Mouse (Mus musculus): ENCODE measurements at regions not wholly inside any gene's neighbourhood (a gene's known extent, or its start where the extent isn't known, plus 50 kb on each side); places are given as distances from the start of the nearest gene placed in this dataset.

DNA sequence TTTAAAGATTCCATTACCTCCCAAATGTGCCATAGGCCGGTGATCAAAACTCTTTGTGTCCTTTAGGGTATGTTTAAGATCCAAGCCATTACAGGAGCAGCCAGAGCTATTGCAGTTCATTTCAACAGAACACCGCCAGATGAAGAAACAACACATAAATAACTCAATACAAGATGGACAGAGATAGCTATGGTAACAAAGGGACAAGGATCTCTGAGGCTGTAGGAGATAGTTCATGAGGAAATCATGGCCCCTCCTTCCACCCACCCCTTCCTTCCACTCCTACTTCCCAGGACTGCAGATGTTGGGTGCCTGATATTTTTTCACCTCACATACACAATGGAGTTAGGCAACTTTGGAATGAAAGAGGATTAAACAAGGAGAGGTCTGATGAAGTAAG is 92.1 kb upstream of the Ofcc1 start:
- Histone ChIP-seq H3K9me3 (replicated peaks) (no peaks in the 10 kb centered on the region), H3K4me1 (peaks cover 4% of the 10 kb centered on the region; the same call in 1 of the 2 replicates), H3K36me3 (no peaks in the 10 kb centered on the region), H3K4me3 (no peak overlapping the region), H3K27me3 (ENCODE audit: low read depth, poor library complexity, severe bottlenecking) (no peaks in the 10 kb centered on the region), H3K27ac (replicated peaks) (no peak overlapping the region)
- DNase-seq (ENCODE audit: low spot score), result no peak
- WGBS, result 91% methylated on average over 2 of the region's 2 CpGs

DNA sequence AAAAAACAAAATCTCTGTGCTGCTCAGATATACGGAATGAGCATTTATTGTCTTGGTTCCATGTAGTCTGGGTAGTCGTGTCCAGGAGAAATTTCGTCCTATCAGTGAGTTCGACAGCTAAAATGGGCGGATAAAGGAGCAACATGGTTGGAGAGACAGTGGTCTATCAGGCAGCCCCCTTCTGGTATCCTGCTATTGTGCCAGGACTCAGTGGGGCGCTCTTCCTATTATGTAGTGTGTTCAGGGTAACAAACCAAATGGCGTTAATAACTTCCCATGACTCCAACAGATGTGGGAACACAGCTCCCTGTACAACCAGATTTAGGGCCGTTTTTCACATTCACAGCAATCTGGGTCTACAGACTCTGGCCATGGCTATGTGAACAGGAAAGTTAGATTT is 68.6 kb upstream of the Ofcc1 start:
- no peak for DNase-seq (ENCODE audit: low spot score)
- WGBS, result 89% methylated on average over 8 of the region's 8 CpGs
- Histone ChIP-seq H3K27me3 (ENCODE audit: low read depth, poor library complexity, severe bottlenecking) (no peaks in the 10 kb centered on the region), H3K4me3 (no peak overlapping the region), H3K27ac (replicated peaks) (no peak overlapping the region), H3K36me3 (no peaks in the 10 kb centered on the region), H3K9me3 (replicated peaks) (no peaks in the 10 kb centered on the region), H3K4me1 (peaks cover 6% of the 10 kb centered on the region; the same call in 1 of the 2 replicates)

DNA sequence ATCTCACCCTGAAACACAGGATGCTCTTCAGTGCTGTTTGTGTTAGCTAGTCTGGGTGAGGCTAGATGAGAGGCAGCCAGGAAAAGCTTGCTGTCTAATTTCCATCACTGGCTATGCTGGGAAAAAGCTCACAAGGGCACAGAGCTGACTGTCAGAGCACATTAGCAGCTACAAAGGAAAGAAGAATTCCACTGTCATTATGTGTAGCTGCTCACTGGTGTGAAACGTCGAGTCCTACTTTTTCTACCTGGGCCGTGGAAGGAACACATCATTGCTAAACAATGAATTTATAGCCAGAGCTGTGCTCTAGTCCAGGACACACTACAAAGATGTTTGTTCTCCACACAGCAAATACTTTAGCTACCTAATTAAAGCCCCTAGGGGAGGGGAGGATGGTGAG is 61.8 kb upstream of the Ofcc1 start:
- H3K27me3 ChIP-seq (ENCODE audit: low read depth, poor library complexity, severe bottlenecking), result no peaks in the 10 kb centered on the region
- no peaks in the 10 kb centered on the region for H3K36me3 ChIP-seq
- no peaks in the 10 kb centered on the region for H3K9me3 ChIP-seq (replicated peaks)
- no peak overlapping the region for H3K4me3 ChIP-seq
- H3K27ac ChIP-seq (replicated peaks), result no peak overlapping the region
- H3K4me1 ChIP-seq, result peaks cover 6% of the 10 kb centered on the region; the same call in 1 of the 2 replicates
- WGBS, result 70% methylated on average over 3 of the region's 3 CpGs
- DNase-seq (ENCODE audit: low spot score), result no peak

DNA sequence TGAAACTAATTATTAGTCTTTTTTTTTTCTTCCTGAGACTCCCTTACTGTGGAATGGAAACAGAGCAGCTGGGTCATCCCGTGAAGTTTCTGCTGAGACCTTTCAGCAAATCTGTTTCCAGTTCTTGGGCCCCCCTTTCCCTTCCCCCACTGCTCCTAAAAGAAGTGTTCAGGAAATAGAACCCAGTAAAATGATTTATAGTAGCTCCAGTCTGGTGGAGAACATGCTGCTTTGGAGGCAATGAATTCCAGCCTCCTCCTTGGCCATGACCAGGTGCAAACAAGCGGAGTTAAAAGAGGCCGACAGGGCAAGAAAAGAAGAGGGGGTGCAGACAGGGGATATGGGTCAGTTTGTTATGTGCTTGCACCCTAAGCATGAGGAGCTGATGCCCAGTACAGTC is 56.6 kb upstream of the Ofcc1 start:
- WGBS, result 74% methylated on average over 3 of the region's 3 CpGs
- H3K27ac ChIP-seq (replicated peaks), result no peak overlapping the region
- no peak for DNase-seq (ENCODE audit: low spot score)
- no peak overlapping the region for H3K4me3 ChIP-seq
- no peaks in the 10 kb centered on the region for H3K36me3 ChIP-seq
- no peaks in the 10 kb centered on the region for H3K9me3 ChIP-seq (replicated peaks)
- no peaks in the 10 kb centered on the region for H3K27me3 ChIP-seq (ENCODE audit: low read depth, poor library complexity, severe bottlenecking)
- peaks cover 1% of the 10 kb centered on the region; the same call in 1 of the 2 replicates for H3K4me1 ChIP-seq

DNA sequence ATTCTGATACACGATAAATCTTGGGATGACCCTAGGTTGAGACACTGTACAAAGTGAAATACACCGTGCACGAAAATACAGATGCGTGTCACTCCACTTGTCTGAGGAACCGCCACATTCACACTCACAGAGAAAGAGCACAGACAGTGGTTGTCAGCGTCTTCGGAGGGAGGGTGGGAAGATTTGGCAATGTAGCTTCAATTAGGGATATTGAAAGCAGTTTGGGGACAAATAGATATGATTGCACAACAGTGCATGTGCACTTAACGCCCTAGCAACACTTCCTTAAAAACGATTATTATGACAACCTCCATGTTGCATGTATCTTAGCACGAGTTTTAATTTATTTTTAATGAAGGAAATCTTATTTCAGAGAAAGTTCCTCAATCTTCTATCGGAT is 51.8 kb upstream of the Ofcc1 start:
- Histone ChIP-seq H3K9me3 (replicated peaks) (no peaks in the 10 kb centered on the region), H3K27ac (replicated peaks) (no peak overlapping the region), H3K4me3 (no peak overlapping the region), H3K36me3 (no peaks in the 10 kb centered on the region), H3K4me1 (no peaks in the 10 kb centered on the region), H3K27me3 (ENCODE audit: low read depth, poor library complexity, severe bottlenecking) (no peaks in the 10 kb centered on the region)
- DNase-seq (ENCODE audit: low spot score), result no peak
- 94% methylated on average over 11 of the region's 11 CpGs for WGBS
